Comparison of ENCODE assay signal across 16 mouse cellular contexts in genomic region chr15:60657572-60657971, GRCm38 (mm10).
DNase-seq lines count a peak whose midpoint lies in the region; ATAC-seq and TF ChIP-seq lines count a peak whose summit lies in the region.
"Had no signal": no experiment of that assay in that cellular context is flagged by ENCODE, and none has a peak within 500 bp of the region (broad histone marks: within the 10 kb centered on the region; RNA-seq: fewer than 3 reads in every experiment).

No protein-coding gene starts in this region.

- no peak overlapping the region for H3K27ac ChIP-seq in forebrain, embryonic 14.5 days (ENCODE audit: low read depth, low read length)
- H3K27ac ChIP-seq in forebrain, embryonic 12.5 days = no peak overlapping the region
- H3K27ac ChIP-seq in midbrain, postnatal 0 days (ENCODE audit: low read depth, low read length) = no peak overlapping the region
- no peak overlapping the region for H3K27ac ChIP-seq in midbrain, embryonic 15.5 days
- H3K27ac ChIP-seq: embryonic facial prominence, embryonic 13.5 days; heart, embryonic 13.5 days; macrophage; midbrain, embryonic 12.5 days had no signal

- DNase-seq in forebrain, embryonic 14.5 days (ENCODE audit: low spot score) = peak; percentile 59
- peak; percentile 30 for DNase-seq in midbrain, postnatal 0 days (ENCODE audit: low spot score)
- peak; percentile 71 to 80 for DNase-seq in cerebellum, postnatal 10 days
- DNase-seq in layer of hippocampus, postnatal 10 days (ENCODE audit: low spot score in 2 of 2) = peak; percentile 8 to 19
- DNase-seq in lung, postnatal 14 days = no peak
- no peak for DNase-seq in liver
- DNase-seq: B cell, adult 2 months; heart, postnatal 4 days; kidney, adult 9 months; liver, postnatal 0 days had no signal

- no peak for TF ChIP-seq CTCF in midbrain, postnatal 0 days (IDR thresholded peaks at IDR 0.05)

- H3K9ac ChIP-seq in forebrain, embryonic 14.5 days (ENCODE audit: low read length) = no peak overlapping the region
- H3K9ac ChIP-seq in forebrain, embryonic 12.5 days = no peak overlapping the region
- no peak overlapping the region for H3K9ac ChIP-seq in midbrain, postnatal 0 days (replicated peaks; ENCODE audit: low read length, poor library complexity, severe bottlenecking)
- H3K9ac ChIP-seq in midbrain, embryonic 15.5 days = no peak overlapping the region
- H3K9ac ChIP-seq: embryonic facial prominence, embryonic 13.5 days; heart, embryonic 13.5 days; liver, postnatal 0 days; midbrain, embryonic 12.5 days had no signal

- WGBS in forebrain, embryonic 14.5 days = 79% methylated on average over 7 of the region's 7 CpGs
- WGBS in forebrain, embryonic 12.5 days = 79% methylated on average over 7 of the region's 7 CpGs
- WGBS in midbrain, postnatal 0 days = 48% methylated on average over 7 of the region's 7 CpGs
- WGBS in midbrain, embryonic 15.5 days = 59% methylated on average over 7 of the region's 7 CpGs

- H3K36me3 ChIP-seq in forebrain, embryonic 14.5 days (ENCODE audit: control insufficient read depth, insufficient read depth, low read length) = no peaks in the 10 kb centered on the region
- H3K36me3 ChIP-seq in forebrain, embryonic 12.5 days (replicated peaks) = no peaks in the 10 kb centered on the region
- H3K36me3 ChIP-seq in midbrain, postnatal 0 days (ENCODE audit: insufficient read depth, low read length) = no peaks in the 10 kb centered on the region
- H3K36me3 ChIP-seq in midbrain, embryonic 15.5 days (replicated peaks) = no peaks in the 10 kb centered on the region
- H3K36me3 ChIP-seq: embryonic facial prominence, embryonic 13.5 days; heart, embryonic 13.5 days; midbrain, embryonic 12.5 days had no signal

- H3K4me3 ChIP-seq in forebrain, embryonic 14.5 days (ENCODE audit: low read depth, low read length) = no peak overlapping the region
- no peak overlapping the region for H3K4me3 ChIP-seq in forebrain, embryonic 12.5 days (replicated peaks)
- H3K4me3 ChIP-seq in midbrain, postnatal 0 days (ENCODE audit: low read depth, low read length) = no peak overlapping the region
- H3K4me3 ChIP-seq in midbrain, embryonic 15.5 days = no peak overlapping the region
- H3K4me3 ChIP-seq: embryonic facial prominence, embryonic 13.5 days; heart, embryonic 13.5 days; midbrain, embryonic 12.5 days had no signal

- no peaks in the 10 kb centered on the region for H3K9me3 ChIP-seq in forebrain, embryonic 14.5 days (replicated peaks; ENCODE audit: control insufficient read depth, low read length)
- H3K9me3 ChIP-seq in forebrain, embryonic 12.5 days = no peaks in the 10 kb centered on the region
- H3K9me3 ChIP-seq in midbrain, postnatal 0 days (ENCODE audit: low read length) = no peaks in the 10 kb centered on the region
- no peaks in the 10 kb centered on the region for H3K9me3 ChIP-seq in midbrain, embryonic 15.5 days
- H3K9me3 ChIP-seq: embryonic facial prominence, embryonic 13.5 days; heart, embryonic 13.5 days; midbrain, embryonic 12.5 days had no signal

- H3K4me1 ChIP-seq in forebrain, embryonic 14.5 days (ENCODE audit: control insufficient read depth, insufficient read depth, low read length) = no peaks in the 10 kb centered on the region
- no peaks in the 10 kb centered on the region for H3K4me1 ChIP-seq in forebrain, embryonic 12.5 days
- H3K4me1 ChIP-seq in midbrain, postnatal 0 days (ENCODE audit: insufficient read depth, low read length) = no peaks in the 10 kb centered on the region
- H3K4me1 ChIP-seq in midbrain, embryonic 15.5 days = no peaks in the 10 kb centered on the region
- H3K4me1 ChIP-seq: embryonic facial prominence, embryonic 13.5 days; heart, embryonic 13.5 days; midbrain, embryonic 12.5 days had no signal

- ATAC-seq in forebrain, embryonic 14.5 days = peak; percentile 72; the same call in 1 of the 2 replicates
- no peak for ATAC-seq in forebrain, embryonic 12.5 days (ENCODE audit: low FRiP score)
- no peak for ATAC-seq in midbrain, postnatal 0 days (ENCODE audit: low FRiP score)
- ATAC-seq in midbrain, embryonic 15.5 days (replicated peaks) = no peak
- ATAC-seq: liver, postnatal 0 days had no signal

- H3K27me3 ChIP-seq in forebrain, embryonic 14.5 days (replicated peaks; ENCODE audit: control insufficient read depth, insufficient read depth, low read length) = no peaks in the 10 kb centered on the region
- H3K27me3 ChIP-seq in forebrain, embryonic 12.5 days = no peaks in the 10 kb centered on the region
- no peaks in the 10 kb centered on the region for H3K27me3 ChIP-seq in midbrain, postnatal 0 days (ENCODE audit: insufficient read depth, low read length)
- H3K27me3 ChIP-seq in midbrain, embryonic 15.5 days (replicated peaks) = no peaks in the 10 kb centered on the region
- H3K27me3 ChIP-seq: embryonic facial prominence, embryonic 13.5 days; heart, embryonic 13.5 days; midbrain, embryonic 12.5 days had no signal

- H3K4me2 ChIP-seq in forebrain, embryonic 14.5 days (ENCODE audit: low read length) = no peak overlapping the region
- no peak overlapping the region for H3K4me2 ChIP-seq in forebrain, embryonic 12.5 days
- H3K4me2 ChIP-seq in midbrain, postnatal 0 days (ENCODE audit: low read depth, low read length, poor library complexity, severe bottlenecking) = no peak overlapping the region
- H3K4me2 ChIP-seq in midbrain, embryonic 15.5 days = no peak overlapping the region
- H3K4me2 ChIP-seq: embryonic facial prominence, embryonic 13.5 days; heart, embryonic 13.5 days; midbrain, embryonic 12.5 days had no signal

Comparison
In these comparisons a context has a peak if more than half of its experiments do, and no peak if none do; other contexts are left out.
1. DNase-seq: peak in forebrain, embryonic 14.5 days (single experiment), midbrain, postnatal 0 days (single experiment), cerebellum, postnatal 10 days (2 of 2) and layer of hippocampus, postnatal 10 days (2 of 2); none in lung, postnatal 14 days (single experiment) and liver (single experiment).